Mouse (Mus musculus) small intestine, adult 2 months (tissue): ENCODE data around the gene Piezo1. TPM values are rescaled to one million over a fixed set of nuclear protein-coding genes. Genes with fewer than 3 reads are reported as not detected.

Source experiments
- H3K27ac ChIP-seq: fragments of 200-500 bp; 2 replicates; pipeline ENCODE4 v1.5.1; 2012; ENCODE audit warnings: low read depth, low read length, control low read depth, inconsistent platforms; ENCODE audit not compliant: insufficient read depth
- H3K27me3 ChIP-seq: fragments of 200-500 bp; 2 replicates; pipeline ENCODE4 v1.6.1; 2012; ENCODE audit warnings: mild to moderate bottlenecking, moderate library complexity, low read length, inconsistent platforms; ENCODE audit not compliant: control insufficient read depth, insufficient read depth
- H3K36me3 ChIP-seq: fragments of 200-500 bp; 2 replicates; pipeline ENCODE4 v1.6.1; 2012; ENCODE audit warnings: mild to moderate bottlenecking, low read length, control low read depth, inconsistent platforms; ENCODE audit not compliant: control insufficient read depth, insufficient read depth
- H3K4me1 ChIP-seq: fragments of 200-500 bp; 2 replicates; pipeline ENCODE4 v1.6.1; 2012; ENCODE audit warnings: low read length, inconsistent platforms, mixed read lengths; ENCODE audit not compliant: control insufficient read depth, insufficient read depth, insufficient read length
- H3K4me3 ChIP-seq: fragments of 200-500 bp; 2 replicates; pipeline ENCODE4 v1.5.1; 2012; ENCODE audit warnings: low read depth, mild to moderate bottlenecking, control low read depth, inconsistent platforms, low read length, moderate library complexity
- CTCF ChIP-seq: fragments of 200-500 bp; IDR thresholded peaks from 2 replicates; pipeline ENCODE4 v1.5.1; 2012; ENCODE audit warnings: low read depth, mild to moderate bottlenecking, control low read depth, inconsistent platforms, low read length, moderate library complexity, mixed read lengths; ENCODE audit not compliant: insufficient replicate concordance, insufficient read length; ENCODE audit errors: extremely low read depth
- POLR2A ChIP-seq: fragments of 200-500 bp; IDR thresholded peaks from 2 replicates; pipeline ENCODE4 v1.6.1; 2012; ENCODE audit warnings: low read depth, mild to moderate bottlenecking, control low read depth, inconsistent platforms, low read length, moderate library complexity
- WGBS: fragments of 180-500 bp; shearing (Covaris S2); methylation state at CpG from one replicate; pipeline ENCODE4 v1.1.7; 2018; 5-methylcytosine and 5-hydroxymethylcytosine counted together
- polyA plus RNA-seq: library from polyadenylated mRNA; depleted of rRNA; stranded (reverse); fragments of >200 nt; gene quantifications from 2 replicates; pipeline ENCODE4 v1.2.3, GENCODE M21; 2012

Gene Piezo1
- polyA plus RNA-seq, 1 experiment, result 36.4 TPM

DNA sequence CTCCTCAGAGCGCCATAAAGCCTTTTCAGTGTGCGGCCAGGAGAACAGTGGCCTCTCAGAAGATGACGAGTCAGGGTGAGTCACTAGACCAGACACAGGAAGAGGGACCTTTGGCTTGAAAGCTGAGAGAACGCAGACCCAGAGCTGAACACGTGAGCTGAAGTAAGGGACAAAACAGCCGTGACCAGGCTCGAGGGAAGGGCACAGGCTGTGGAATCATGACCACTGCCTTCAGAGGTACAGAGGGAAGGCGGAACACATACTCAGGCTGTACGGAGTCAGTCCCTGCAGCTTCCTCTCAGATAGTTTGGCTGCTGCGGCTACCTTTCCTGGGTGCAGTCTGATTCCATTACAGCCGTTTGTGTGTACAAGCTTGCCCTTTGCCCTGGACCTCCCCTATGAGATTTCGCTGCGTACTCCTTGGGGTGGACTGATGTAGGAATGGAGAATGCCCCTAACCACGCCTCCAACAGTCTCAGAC lies 34.3 kb upstream of the Piezo1 start:
- WGBS, result 20% methylated on average over 14 of the region's 14 CpGs
- H3K4me3 ChIP-seq, result peak overlapping the region; percentile 42
- peak overlapping the region; percentile 95 for H3K27ac ChIP-seq
- no peaks in the 10 kb centered on the region for H3K27me3 ChIP-seq
- TF ChIP-seq CTCF, result no peak
- TF ChIP-seq POLR2A, result no peak
- H3K36me3 ChIP-seq, result no peaks in the 10 kb centered on the region
- peaks cover 41% of the 10 kb centered on the region for H3K4me1 ChIP-seq

- H3K4me1 ChIP-seq, result peaks cover 41% of the 10 kb centered on the region
- H3K36me3 ChIP-seq, result no peaks in the 10 kb centered on the region
- no peaks in the 10 kb centered on the region for H3K27me3 ChIP-seq
- TF ChIP-seq CTCF (no peak), POLR2A (no peak)
- peak overlapping the region; percentile 95 for H3K27ac ChIP-seq
- WGBS, result 43% methylated on average over 9 of the region's 9 CpGs
- H3K4me3 ChIP-seq, result peak overlapping the region; percentile 12; the same call in 1 of the 2 replicates
Observed at GRCm38 (mm10) chr8:122584981-122585380, 33.9 kb upstream of the Piezo1 start.

DNA sequence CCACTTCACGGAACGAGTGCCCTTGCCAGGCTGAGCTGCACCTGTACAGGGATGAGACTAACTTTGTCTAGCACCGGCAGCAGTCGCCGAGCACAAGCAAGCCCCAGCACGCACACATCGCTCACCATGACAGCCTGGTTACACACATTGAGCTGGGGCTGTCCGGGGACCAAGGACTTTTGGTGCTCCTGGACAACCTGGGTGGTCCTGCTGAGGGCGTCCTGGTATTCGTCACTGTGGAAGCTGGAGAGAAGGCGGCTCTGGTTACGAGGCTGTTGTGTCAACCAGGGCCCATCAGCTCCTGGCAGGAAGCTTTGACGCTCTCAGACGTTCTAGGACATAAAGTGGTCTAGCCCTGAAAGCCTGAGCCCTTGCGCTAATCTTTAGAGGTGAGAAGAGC lies 29.8 kb upstream of the Piezo1 start:
- Histone ChIP-seq H3K4me1 (peaks cover 30% of the 10 kb centered on the region), H3K27me3 (no peaks in the 10 kb centered on the region), H3K4me3 (no peak overlapping the region), H3K27ac (no peak overlapping the region), H3K36me3 (no peaks in the 10 kb centered on the region)
- TF ChIP-seq CTCF, result no peak
- no peak for TF ChIP-seq POLR2A
- 79% methylated on average over 15 of the region's 15 CpGs for WGBS

DNA sequence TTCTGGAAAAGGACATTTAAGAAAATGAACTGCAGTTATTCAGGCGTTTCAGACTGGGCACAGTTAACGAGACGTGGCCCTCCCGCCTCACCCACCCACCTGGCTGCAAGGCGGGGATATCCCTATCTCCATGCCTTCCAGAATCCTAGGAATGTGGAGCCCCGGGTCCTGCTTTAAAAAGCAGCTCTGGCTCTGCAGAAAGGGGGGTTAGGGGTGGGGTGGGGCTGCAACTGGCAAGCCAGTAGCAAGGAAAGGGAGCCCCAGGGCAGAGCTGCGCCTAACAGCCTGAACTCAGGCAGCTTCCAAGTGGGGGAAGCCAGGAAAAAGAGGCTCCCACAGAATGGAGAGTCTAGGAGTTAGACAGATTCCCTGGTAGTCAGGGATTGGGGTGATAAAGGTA lies 28.1 kb upstream of the Piezo1 start:
- Histone ChIP-seq H3K27me3 (no peaks in the 10 kb centered on the region), H3K27ac (no peak overlapping the region), H3K4me1 (peaks cover 29% of the 10 kb centered on the region), H3K36me3 (no peaks in the 10 kb centered on the region), H3K4me3 (no peak overlapping the region)
- no peak for TF ChIP-seq POLR2A
- no peak for TF ChIP-seq CTCF
- 71% methylated on average over 7 of the region's 7 CpGs for WGBS

- H3K27ac ChIP-seq, result no peak overlapping the region
- no peaks in the 10 kb centered on the region for H3K27me3 ChIP-seq
- WGBS, result 59% methylated on average over 10 of the region's 10 CpGs
- H3K36me3 ChIP-seq, result peaks cover 5% of the 10 kb centered on the region; the same call in 1 of the 2 replicates
- H3K4me1 ChIP-seq, result peaks cover 26% of the 10 kb centered on the region
- TF ChIP-seq POLR2A (no peak), CTCF (no peak)
- H3K4me3 ChIP-seq, result peak overlapping the region; percentile 87; the same call in 1 of the 2 replicates
Observed at GRCm38 (mm10) chr8:122577116-122577515, 26.0 kb upstream of the Piezo1 start.

- 1% methylated on average over 39 of the region's 39 CpGs for WGBS
- H3K4me3 ChIP-seq, result peak within 1 kb of the TSS; percentile 87
- H3K4me1 ChIP-seq, result peaks cover 29% of the 10 kb centered on the region
- peak; percentile 73; the same call in 1 of the 2 replicates for TF ChIP-seq POLR2A
- no peak for TF ChIP-seq CTCF
- H3K27me3 ChIP-seq, result no peaks in the 10 kb centered on the region
- peak within 1 kb of the TSS; percentile 97 for H3K27ac ChIP-seq
- peaks cover 10% of the 10 kb centered on the region; the same call in 1 of the 2 replicates for H3K36me3 ChIP-seq
Observed at GRCm38 (mm10) chr8:122576648-122577022, 25.5 kb upstream of the Piezo1 start, which contains the start of gene Aprt. Aprt (minus strand) TSS chr8:122576909.

- Histone ChIP-seq H3K27ac (peak overlapping the region; percentile 97), H3K4me3 (peak overlapping the region; percentile 87), H3K27me3 (no peaks in the 10 kb centered on the region), H3K4me1 (peaks cover 30% of the 10 kb centered on the region), H3K36me3 (peaks cover 16% of the 10 kb centered on the region)
- TF ChIP-seq CTCF (no peak), POLR2A (0 out of 2 replicates have a peak, but pooled peaks have one; percentile 35)
- WGBS, result 7% methylated on average over 21 of the region's 21 CpGs
Observed at GRCm38 (mm10) chr8:122575735-122576647, 24.9 kb upstream of the Piezo1 start.
